Mouse (Mus musculus) adrenal gland, postnatal 10 days (tissue): ENCODE results near the gene Foxd1. TPM values are rescaled to one million over a fixed set of nuclear protein-coding genes. Genes with fewer than 3 reads are reported as not detected.

Source experiments
- DNase-seq: peaks from one replicate; pipeline ENCODE4 v3.0.0; 2021; ENCODE audit warnings: mixed read lengths
- total RNA-seq, 2 experiments: library from RNA; stranded (reverse); gene quantifications; 2 replicates each; pipeline ENCODE4 v1.2.3; 2021

Foxd1 gene
- total RNA-seq, 2 experiments from 2014 or later, result 0.72 to 1.1 TPM

DNA sequence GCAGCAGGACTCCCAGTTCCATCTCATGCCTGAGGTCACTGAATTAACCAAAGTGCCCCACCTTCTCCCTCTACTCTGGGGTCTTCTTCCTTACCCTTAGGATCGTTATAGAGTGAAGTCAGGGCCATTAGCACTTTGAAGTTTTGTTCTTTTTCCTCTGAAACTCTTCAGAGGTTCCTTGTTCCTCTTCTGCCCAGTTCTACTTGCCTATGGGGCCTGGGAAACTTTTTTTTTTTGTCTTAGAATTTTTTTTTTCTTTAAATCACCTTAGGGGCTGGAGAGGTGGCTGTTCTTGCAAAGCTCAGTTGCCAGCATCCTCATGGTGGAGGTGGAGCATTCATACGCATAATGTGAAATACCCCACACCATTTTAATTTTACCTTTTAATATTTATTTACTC lies 31.8 kb downstream of the Foxd1 start:
- no peak for DNase-seq

DNA sequence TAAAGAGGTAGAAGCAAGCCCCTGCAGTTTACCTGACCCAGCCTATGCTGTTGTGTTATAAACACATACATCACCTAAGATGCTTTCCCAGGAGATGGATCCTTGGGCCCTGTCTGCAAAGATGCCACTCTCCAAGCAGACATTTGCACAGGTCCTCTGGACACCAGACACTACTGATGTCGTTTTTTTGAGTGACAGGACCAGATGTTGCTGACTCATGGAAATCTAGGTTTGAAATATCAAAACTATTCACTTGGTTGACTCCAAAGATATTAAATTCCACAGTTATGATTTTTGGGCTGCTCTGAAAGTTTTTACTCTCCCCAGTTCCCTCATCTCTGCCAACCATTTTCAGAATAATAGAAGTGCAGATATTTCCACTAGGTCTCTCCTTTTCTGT lies 35.0 kb downstream of the Foxd1 start:
- DNase-seq, result no peak

DNA sequence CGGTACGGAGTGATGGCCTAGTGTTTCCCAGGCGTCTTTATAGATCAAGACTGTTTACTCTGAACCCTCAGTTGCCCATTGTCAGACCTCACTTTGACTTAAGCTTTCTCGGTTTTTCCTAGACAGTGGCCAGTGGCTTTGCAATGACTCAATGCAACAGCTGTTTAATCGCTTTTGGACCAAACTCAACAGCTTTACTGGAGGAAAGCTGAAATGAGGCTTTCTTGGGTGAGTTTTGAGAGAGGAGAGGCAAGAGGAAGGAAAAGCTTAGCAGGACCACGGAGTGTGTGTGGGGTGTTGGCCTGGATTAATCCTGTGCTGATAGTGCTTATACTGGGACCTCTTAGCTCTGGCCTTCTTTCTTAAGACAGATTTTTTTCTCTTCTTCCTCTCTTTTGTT lies 36.3 kb downstream of the Foxd1 start:
- DNase-seq, result no peak

DNA sequence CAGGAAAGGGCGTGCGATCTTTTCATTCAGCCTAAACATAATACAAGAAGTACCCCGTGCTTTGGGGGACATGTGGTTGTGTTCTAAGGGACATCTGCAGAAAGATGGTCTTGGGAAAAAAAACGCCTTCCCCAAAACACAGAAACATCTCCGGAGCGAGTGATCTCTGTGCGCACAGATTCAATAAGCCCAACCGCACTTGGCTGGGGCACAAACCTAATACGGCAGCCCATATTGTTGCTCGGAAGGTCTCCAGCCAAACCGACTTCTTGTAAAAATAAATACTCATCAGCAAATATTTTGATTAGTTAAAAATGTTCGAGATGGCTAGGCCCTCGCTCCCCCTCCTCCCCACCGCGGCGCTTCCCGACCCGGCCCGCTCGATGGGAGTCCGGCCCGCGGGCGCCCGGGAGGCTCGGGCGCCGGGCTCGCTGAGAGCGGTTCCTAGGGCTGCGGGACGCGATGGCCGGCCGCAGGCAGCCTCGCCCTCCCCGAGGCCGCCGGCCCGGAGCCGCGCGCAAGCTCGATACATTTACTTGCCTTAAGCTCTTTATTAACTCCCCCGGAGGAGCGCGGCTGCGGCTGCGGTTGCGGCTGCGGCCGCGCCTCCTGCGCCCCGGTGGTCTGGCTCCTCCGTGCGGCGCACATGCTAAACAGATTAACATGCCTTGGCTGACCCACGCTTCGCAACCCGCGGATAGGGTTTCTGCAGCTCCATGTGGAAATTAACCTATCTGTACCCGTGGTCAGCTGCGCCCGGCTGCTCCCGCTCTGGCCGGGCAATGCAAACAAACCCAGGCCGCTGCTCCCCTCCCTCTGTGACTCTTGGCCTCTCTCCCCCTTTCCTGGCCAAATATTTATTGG lies 37.0 kb downstream of the Foxd1 start:
- DNase-seq, result peak; percentile 30

DNA sequence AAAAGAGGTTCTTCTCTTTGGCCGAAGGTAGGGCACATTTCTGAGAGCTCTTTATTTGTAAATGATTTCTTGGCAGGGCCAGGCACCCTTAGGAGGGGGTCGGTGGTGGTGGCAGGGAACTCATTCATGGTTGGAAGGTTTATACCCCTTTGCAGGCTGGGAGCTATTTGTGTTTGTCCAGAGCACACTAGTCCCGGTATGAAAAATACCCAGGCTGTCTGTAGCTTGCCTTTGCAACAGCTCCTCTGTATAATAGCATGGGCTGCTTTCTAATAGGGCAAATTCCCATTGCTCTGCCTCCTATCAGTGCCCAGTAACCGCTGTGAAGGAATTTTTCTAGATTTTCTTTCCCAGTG lies 37.6 kb downstream of the Foxd1 start:
- no peak for DNase-seq

DNA sequence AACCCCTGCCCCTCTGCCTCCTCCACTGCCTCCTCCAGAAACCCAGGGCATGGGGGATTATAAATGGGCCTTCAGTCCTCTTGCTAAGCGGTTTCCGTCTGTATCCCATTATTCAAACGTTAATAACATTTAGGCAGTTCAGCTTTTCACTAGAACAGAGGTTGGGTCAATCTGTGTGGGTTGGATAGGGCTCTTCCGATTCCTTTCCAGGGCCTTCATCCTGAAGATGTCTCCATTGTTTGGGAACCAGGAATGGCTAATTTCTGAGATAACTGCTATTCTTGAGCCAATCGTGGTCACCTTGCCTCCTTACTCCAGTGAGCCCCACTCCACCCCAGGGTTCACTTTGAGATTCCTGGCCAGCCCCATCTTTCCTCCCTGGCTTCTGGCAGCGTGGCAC lies 38.0 kb downstream of the Foxd1 start:
- no peak for DNase-seq

DNA sequence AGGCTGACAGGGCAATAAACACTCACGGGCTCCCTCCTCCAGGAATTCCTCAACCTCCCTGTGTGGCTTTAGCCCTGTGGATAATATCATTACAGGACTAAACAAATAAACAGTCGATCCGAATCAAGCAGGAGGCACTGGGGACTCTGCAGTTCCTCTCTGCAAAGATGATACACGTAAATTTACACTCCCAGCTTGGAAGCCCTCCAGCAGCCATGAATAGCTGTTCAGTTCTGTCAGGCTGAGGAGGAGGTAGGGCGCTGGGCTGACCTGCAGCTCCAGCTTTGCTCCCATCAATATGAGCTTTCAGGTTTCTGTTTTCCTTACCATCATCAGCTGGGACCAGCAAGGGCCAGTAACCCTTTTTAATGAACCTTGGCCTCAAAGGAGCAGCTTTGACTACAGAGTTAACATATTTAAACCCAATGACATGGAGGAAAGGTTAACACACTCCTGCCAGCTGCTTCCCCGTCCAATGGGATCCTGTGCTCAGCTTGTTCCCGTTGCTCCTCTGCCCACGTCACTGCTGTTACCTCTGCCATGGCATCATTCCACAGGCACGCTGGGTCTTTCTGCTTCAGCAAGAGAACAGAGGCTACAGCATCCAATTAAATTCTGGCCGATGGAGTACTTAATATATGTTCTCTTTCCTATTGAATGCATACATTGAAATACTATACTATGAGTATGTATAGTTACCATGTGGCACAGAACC lies 39.5 kb downstream of the Foxd1 start:
- DNase-seq, result no peak

Other genes starting within 250 kb of the Foxd1 start
- 10 to 100 TPM; 23.7 to 30.8 TPM for gene Arhgef28, start 147.8 kb upstream of the Foxd1 start, total RNA-seq
- 10 to 100 TPM; 16.4 TPM for gene Utp15, start 91.2 kb upstream of the Foxd1 start, total RNA-seq
- 10 to 100 TPM; 22.7 to 26.9 TPM for gene Ankra2, start 91.2 kb upstream of the Foxd1 start, total RNA-seq
- not detected for gene Gm21976, start 74.4 kb upstream of the Foxd1 start, total RNA-seq
- 100 to 1,000 TPM; 361 to 381 TPM for gene Btf3, start 37.2 kb upstream of the Foxd1 start, total RNA-seq
- gene Gm10320, start 137.8 kb downstream of the Foxd1 start, total RNA-seq, result under 1 TPM in 1 of 2 experiments, not detected in 1; 0.75 TPM